Mouse (Mus musculus) erythroblast, embryonic 14.5 days (primary cell): Measurements from ENCODE around the gene Nrn1.

ENCODE experiments used
- GATA1 ChIP-seq: IDR thresholded peaks from 2 replicates; pipeline ENCODE4 v1.6.1; 2012; ENCODE audit warnings: low read length, inconsistent platforms, mixed read lengths
- TAL1 ChIP-seq: IDR thresholded peaks from 3 replicates; pipeline ENCODE4 v1.6.1; 2012; ENCODE audit warnings: low read length, inconsistent platforms, mixed read lengths

DNA sequence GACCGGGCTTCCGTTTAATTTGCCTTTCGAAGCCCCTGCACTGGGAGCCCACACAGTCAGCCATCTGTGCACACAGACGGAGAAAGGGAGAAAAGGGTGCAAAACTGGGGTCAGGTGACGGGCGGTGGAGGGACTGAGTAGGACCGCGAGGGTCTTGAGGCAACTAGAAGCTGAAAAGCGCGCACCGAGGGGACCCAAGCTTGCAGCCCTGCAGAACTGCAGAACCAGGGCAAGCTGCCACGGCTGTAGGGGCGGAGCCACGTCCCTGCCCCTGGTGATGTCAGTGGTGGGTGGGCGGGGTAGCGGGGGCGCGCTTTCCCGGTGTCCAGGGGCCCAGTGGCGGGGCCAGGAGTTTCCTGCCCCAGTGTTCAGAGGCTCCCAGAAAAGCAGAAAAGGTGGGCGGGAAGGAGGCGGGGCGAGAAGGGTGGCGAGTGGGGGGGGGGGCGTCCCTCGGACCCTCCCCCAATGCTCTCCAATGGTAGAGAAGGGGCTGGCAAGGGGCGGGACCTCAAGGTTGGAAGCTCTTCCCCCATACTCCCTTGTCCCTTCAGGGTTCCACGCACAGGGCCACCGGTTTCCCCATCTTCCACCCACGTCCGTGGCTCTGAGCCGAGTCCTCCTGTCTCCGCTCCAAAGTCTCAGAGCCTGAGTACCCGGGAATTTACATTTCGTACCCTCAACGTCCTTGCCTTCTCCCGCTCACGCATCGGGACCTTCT is 1.1 kb upstream of the Nrn1 start:
- TF ChIP-seq GATA1 (no peak), TAL1 (no peak)
